Mouse (Mus musculus) lung, postnatal 10 days (tissue): ENCODE measurements around the gene Gpr156.
A peak's percentile ranks its signal among the peaks of the same experiment; 100 is the strongest.
"Not testable (repeated sequence)": the region's sequence is repeated elsewhere in the genome, so short reads cannot be mapped to it uniquely, and the experiment has no call there.

Experiments
- DNase-seq: peaks from one replicate; pipeline ENCODE4 v3.0.0; 2021

The Gpr156 gene

DNA sequence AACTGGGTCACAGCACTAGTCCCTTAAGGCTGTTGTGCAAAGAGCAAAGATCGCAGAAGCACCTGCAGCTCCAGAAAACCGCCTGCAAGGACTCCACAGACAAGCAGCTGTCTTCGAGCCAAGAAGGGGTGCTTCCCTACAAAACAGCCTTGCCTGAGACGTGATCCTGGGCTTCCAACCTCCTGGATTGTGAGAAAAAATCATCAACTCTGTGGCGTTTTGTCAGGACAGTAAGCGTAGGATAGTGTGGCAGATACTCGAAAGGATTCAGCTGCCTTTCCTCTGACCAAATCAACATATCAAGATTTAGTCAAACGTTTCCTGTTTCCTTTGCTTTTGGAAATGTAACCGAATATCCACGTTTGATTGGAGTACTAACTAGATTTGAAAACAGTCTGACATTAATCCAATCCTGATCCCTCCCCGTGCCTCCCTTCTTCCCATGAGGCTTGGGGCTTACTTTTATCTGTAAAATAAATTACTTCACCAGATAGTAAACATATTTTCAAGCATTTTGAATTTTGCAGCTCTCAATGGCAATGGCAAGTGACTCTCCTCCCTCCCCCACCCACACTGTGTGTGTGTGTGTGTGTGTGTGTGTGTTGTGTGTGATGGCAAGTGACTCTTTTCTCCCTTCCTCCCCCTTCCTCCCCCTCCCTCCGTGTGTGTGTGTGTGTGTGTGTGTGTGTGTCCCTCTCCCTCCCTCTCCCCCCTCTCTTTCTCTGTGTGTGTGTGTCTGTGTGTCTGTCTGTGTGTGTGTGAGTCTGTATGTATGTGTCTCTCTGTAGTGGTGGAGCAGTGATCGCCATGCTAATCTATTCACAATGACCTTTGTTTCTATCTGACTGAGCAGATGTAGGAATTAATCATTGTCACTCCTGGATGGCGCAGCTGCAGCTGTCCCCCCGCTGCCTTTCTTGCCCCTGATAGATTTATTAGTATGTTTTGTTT, 47.3 kb downstream of the Gpr156 start:
- DNase-seq: no peak

- no peak for DNase-seq
Observed at GRCm38 (mm10) chr16:37964380-37965070, 48.2 kb downstream of the Gpr156 start.

DNA sequence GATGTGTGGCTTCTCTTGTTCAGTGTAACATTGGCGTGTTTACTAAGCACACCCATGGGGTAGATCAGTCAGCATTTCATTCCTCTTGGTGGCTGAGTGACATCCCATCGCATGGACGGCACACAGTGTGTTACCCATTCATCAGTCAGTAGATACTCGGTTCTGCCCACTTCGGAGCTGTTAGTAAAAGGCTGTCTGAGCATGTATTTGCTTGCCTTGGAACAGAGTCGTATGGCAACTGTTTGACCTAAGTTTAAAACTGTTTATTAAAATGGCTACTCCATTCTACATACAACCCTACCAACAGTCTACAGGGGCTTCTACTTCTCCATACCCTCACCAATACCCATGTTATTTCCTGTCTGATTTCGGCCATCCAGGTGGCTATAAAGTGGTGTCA, 50.6 kb downstream of the Gpr156 start:
- DNase-seq: no peak

DNA sequence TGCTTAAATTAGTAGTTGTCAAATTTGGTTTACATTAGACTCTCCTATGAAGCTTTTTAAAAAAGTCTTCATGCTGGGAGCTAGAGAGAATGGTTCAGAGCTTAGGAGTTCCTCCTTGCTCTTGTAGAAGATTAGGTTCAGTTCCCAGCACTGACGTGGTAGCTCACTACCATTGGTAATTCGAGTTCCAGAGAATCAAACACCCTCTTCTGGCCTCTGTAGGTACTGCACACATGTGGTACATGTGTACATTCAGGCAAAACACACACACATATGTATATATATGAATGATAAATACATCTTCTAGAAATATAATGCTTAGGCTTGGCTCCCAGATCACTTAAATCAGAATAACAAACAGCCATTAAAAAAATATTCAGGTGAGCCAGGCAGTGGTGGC, 51.1 kb downstream of the Gpr156 start:
- DNase-seq: no peak

GRCm38 (mm10) chr16:37971522-37971921, 55.2 kb downstream of the Gpr156 start:
- no peak for DNase-seq

- no peak for DNase-seq
Observed at GRCm38 (mm10) chr16:37972357-37972756, 56.1 kb downstream of the Gpr156 start.

GRCm38 (mm10) chr16:37973239-37973638, 56.9 kb downstream of the Gpr156 start:
- not testable (repeated sequence) for DNase-seq

DNA sequence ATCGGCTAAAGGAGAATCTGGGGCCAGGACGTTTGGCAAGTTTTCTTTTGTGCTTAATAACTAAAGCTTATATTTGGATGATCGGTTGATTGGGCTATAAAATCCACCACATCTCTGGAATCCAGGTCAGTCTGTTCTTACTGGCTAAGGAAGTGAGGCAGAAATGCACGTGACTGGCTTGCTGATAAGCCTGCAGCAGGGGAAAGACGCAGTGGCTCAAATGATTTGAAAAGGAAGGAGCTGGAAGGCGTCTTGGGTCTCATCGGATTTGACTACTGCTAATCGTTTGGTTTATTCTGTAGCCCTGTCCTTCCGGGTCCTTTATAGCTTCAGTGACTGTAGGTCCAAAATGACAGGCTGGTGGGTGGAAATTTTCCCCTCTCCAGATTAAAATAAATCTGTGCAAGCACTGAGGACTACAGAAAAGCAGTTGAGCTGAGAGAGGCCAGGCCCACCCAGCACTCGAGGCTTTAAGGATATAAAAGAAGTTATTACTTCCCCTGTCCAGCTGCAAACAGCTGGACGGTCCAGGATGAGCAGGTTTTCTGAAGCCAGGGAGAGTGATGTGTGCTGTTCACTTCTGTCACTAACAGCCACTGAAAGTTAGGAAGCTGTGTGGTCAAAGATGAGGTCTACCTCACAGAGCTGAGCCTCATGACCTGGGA, 57.7 kb downstream of the Gpr156 start:
- DNase-seq: no peak

DNA sequence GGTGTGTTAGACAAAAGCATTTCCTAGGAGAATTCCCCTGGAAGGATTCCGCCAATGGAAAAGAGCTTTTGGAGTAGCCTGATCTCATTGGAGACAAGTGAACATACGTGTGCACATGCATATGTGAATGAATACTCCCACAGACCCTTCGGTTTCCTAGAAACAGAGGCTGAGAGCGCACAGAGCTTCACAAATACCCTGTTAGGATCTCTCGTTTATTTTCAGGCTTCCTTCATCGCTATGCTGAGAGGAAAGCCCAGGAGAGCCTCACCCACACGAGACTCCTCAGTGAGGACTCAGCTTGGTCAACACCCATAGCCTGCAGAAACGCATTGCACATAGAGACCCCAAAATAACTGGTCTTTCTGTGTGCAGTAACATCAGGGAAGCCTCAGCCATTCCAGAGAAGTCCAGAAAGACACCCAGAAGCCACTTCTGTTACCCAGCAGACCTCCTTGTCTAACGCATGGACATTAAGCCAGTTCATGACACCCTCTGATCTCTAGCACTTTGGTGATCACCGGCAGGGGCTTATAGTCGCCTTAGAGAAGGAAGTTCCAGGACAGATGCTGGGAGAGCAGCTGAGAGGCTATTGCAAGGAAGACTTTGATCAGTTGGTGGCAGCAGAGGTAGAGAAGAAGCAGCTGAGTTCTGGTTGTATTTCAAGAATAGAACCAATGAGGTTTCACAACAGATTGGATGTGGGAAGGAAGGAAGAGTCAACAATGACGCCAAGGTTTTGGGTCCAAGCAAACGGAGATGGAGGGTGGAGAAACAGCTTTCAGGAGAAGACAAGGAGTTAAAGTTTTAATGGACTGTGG, 58.4 kb downstream of the Gpr156 start:
- DNase-seq: peak; percentile 81

DNA sequence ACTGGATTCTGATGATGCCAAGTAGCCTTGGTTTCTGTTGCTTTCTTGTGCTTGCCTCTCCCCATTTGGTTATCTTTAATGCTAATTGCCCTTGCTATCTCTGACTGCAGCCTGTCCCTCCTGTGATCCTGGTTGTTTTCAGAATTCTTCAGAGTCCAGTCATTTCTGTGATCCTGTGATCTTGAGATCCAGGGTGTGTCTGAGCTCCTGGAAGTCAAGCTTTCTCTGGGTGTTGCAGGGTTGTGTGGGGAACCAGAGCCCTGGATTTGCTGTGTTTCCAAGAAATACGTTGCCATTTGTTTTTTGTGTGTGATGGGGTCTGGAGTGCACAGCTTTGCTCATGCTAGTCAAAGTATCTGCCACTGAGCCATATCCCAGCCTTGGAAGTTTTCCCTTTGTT, 65.6 kb downstream of the Gpr156 start:
- no peak for DNase-seq

DNA sequence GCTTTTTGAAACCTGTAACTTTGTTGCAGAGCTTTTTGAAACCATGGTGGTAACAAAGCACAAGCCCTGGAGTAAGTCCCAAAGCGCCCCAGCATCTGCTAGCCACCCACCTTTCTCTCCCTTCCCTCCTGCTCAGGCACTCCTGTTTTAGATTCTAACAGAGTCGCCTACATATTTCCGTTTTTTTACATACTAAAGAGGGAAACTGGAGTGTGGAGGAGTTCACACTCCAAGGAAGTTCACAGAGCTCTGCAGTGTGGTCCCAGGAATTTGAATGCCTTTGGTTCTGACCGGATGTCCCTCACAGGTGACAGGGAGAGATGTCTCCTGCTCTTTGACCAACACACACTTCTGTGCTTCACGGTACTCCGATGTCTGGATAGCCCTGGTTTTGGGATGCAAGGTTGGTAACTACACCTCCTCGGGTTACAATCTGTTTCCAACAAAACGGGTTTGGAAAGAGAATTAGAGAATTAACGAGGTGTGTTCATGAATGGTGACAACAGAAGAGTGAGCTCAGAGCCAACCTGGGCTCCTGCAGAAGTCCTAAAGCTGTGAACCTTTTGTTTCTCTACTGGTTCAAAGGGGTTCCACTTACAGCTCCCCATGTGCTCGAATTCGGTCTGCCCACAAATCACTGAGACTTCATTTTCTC, 72.0 kb downstream of the Gpr156 start:
- no peak for DNase-seq

- no peak for DNase-seq
Observed at GRCm38 (mm10) chr16:37989796-37990195, 73.5 kb downstream of the Gpr156 start.

DNA sequence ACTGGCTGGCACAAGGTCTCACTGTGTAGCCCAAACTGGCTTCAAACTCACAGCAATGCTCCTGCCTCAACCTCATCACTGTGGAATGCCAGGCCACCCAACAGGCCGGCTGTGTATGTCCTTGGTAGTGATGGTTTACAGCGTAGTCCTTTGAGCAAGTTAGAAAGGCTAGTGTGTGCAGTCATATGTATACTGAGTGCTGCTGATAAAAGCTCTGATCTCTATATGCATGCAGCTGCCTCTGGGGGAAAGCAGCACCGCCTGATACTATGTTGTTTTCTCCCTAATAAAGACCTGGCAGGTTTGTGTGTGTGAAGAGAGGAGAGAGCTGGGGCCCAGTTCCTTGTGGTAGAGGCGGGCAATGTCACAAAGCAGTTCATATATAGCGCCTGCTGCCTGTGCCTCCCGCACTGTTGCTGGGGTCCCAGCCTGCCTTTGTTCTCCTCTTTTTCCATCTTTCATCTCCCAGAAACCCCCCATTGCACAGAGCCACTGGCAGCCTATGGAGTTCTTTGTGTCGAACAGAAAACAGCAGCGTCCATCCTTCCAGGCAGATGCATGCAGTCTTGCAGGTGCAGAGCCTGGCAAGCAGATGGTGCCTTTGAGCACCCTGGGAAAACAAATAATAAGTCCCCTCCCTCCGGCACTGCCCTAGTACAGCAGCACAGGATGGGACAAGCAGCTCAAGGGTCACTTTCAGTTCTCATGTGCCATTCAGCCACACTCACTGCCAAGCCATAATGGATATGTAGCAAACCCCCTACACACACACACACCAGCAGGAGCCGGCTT, 74.5 kb downstream of the Gpr156 start:
- DNase-seq: peak; percentile 56

GRCm38 (mm10) chr16:37992806-37993205, 76.5 kb downstream of the Gpr156 start:
- DNase-seq: no peak

DNA sequence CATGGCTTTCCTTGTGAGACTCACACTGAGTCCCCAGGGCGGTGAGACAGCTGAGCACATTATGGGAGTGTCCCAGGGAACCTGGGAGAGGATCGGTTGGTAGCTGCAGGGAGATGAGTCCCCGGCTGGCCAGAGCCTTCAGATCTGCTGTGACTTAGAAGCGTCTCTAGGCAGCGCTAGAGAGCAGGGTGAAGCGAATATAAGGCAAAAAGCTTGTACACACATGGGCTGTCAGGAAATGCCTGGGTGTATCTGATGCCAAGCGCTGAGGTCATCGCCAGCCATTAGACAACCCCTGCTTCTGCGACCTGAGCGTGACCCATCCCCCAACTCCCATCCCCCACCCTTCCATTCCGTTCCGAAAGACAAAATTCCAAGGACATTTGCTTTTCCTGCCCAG, 78.4 kb downstream of the Gpr156 start:
- DNase-seq: peak; percentile 91

GRCm38 (mm10) chr16:37997771-37998170, 81.5 kb downstream of the Gpr156 start:
- peak; percentile 46 for DNase-seq

GRCm38 (mm10) chr16:37999762-38000161, 83.5 kb downstream of the Gpr156 start:
- DNase-seq: no peak

DNA sequence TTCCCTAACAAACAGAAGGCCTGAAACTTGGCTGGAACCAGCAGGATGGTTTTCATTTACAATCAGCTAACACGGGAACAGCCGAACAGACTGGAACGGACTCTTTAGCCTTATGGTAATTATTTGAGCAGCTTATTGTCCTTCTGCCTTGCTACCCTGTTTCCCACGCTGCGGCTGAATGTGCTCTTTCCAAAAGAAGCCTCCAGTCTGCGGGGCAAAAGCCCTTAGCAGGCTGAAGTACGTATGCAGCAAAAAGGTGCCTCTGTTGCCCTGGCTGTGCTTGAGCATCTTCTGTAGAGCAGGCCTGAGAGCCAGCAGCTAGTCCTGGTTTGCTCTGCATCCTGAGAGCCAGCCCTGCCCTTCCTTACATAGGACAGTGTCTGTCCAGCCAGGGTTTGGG, 83.9 kb downstream of the Gpr156 start:
- no peak for DNase-seq

DNA sequence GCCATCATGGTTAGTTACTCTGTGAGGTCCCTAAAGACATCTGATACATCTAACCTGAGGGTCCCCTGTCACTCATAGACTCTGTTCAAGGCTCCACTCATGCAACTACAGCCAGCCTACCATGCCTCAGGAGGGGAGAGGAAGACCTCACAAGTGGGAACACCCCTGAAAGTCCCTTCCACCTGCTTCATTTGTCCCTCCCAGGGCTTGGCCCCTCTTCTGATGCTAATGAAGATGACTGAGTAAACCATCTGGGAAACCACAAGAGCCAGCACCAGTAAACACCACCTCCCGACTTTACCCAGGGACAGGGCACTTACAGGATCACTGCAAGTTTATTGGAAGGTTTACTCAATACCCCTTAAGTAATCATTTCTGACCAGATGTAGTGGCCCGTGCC, 85.5 kb downstream of the Gpr156 start:
- DNase-seq: no peak

GRCm38 (mm10) chr16:38002485-38002884, 86.2 kb downstream of the Gpr156 start:
- no peak for DNase-seq

DNA sequence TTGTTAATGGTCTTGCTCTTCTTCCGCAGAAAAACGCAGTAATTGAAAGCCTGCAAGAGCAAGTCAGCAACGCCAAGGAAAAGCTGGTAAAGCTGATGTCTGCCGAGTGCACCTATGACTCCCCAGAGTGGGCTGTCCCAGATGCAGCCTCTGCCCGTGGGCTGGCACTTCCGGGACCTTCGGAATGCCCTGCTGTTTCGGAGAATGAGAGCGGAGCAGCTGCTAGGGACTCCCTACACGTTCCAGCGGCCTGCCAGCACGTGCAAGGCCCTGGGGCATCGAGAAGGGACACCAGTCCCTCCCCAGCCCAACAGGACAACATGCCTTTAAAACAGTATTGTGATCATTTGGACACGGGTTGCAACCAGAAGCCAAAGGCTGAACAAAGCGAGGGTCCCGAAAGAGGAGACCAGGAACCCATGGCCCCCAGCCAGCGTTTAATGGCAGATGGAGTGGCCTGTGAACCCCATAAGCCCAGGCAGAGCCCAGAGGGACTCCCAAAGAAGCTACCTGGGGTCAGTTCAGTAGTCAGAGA, 88.3 kb downstream of the Gpr156 start:
- DNase-seq: no peak
